Mouse (Mus musculus) hindbrain, embryonic 15.5 days (tissue): ENCODE measurements around the gene Sema6d. TPM values are rescaled to one million over a fixed set of nuclear protein-coding genes. Genes with fewer than 3 reads are reported as not detected.

ENCODE experiments used
- ATAC-seq: fragments of 200-750 bp; cut with Nextera tagmentation; 2 replicates; pipeline ENCODE4 v1.8.0; 2017; ENCODE audit warnings: low read depth, moderate number of reproducible peaks, moderate TSS enrichment; ENCODE audit not compliant: low FRiP score
- H3K27ac ChIP-seq: fragments of 300-500 bp; sonication (generic); replicated peaks from 2 replicates; pipeline ENCODE4 v1.5.1; 2015; ENCODE audit warnings: mild to moderate bottlenecking, inconsistent platforms
- H3K27me3 ChIP-seq: fragments of 300-500 bp; sonication (generic); 2 replicates; pipeline ENCODE4 v1.6.1; 2015; ENCODE audit warnings: control low read depth, inconsistent platforms
- H3K36me3 ChIP-seq: fragments of 300-500 bp; sonication (generic); 2 replicates; pipeline ENCODE4 v1.6.1; 2015; ENCODE audit warnings: control low read depth, inconsistent platforms
- H3K4me1 ChIP-seq: fragments of 300-500 bp; sonication (generic); replicated peaks from 2 replicates; pipeline ENCODE4 v1.6.1; 2015; ENCODE audit warnings: control low read depth, inconsistent platforms
- H3K4me2 ChIP-seq: fragments of 300-500 bp; sonication (generic); 2 replicates; pipeline ENCODE4 v1.6.1; 2015; ENCODE audit warnings: moderate library complexity, mild to moderate bottlenecking, inconsistent platforms
- H3K4me3 ChIP-seq: fragments of 300-500 bp; sonication (generic); 2 replicates; pipeline ENCODE4 v1.5.1; 2015; ENCODE audit warnings: mild to moderate bottlenecking, inconsistent platforms
- H3K9ac ChIP-seq: fragments of 300-500 bp; sonication (generic); 2 replicates; pipeline ENCODE4 v1.6.1; 2015; ENCODE audit warnings: inconsistent platforms
- H3K9me3 ChIP-seq: fragments of 300-500 bp; sonication (generic); 2 replicates; pipeline ENCODE4 v1.6.1; 2016; ENCODE audit warnings: control low read depth, inconsistent platforms
- WGBS: fragments of 180-500 bp; shearing (Covaris S2); methylation state at CpG from one replicate; pipeline ENCODE4 v1.1.7; 2015; 5-methylcytosine and 5-hydroxymethylcytosine counted together
- polyA plus RNA-seq: library from polyadenylated mRNA; unstranded; fragments of >200 nt; fragmentation: Nextera tagmentation; extraction: Ambion mirVana; gene quantifications from 2 replicates; pipeline ENCODE4 v1.2.1, GENCODE M21; 2015

Gene Sema6d
- polyA plus RNA-seq, 1 experiment from 2014 or later = 45.3 TPM

DNA sequence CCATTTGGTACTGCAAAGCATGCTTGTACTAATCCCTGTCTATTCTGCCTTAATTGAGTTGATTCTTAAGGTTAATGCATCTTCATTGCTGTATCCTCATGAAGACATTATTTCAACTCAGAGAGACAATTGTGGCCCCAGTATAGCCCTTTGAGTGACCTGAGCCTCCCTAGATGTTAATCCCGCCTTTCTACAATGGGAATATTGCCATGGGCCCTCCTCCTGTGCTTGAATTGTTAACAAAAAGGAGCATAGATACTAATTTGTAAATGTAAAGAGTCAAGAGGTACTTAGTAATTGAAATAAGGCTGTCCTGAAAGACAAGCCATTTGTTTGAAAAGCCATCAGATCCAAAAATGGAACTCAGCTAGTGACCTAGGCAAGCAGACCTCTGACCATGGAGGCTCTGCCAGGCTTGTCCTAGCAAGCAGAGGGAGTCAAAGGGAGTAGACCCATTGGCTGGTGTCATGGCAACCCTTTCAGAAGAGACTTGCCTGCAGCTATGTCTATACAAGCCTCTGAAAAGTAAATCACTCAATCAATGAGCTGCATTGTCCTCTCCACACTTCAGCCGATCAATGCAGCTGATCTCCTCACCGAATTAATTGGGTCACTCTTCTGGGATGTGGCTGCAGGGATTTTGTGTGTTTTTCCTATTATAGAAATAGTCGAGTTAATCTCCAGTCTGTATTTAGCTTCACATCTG, 416.2 kb downstream of the Sema6d start:
- H3K27ac ChIP-seq = no peak overlapping the region
- ATAC-seq = peak; percentile 65
- H3K4me3 ChIP-seq = no peak overlapping the region
- no peak overlapping the region for H3K9ac ChIP-seq
- H3K27me3 ChIP-seq = no peaks in the 10 kb centered on the region
- no peak overlapping the region for H3K4me2 ChIP-seq
- no peaks in the 10 kb centered on the region for H3K36me3 ChIP-seq
- WGBS = 8% methylated on average over 4 of the region's 4 CpGs
- H3K4me1 ChIP-seq = 0 out of 2 replicates have a peak, but pooled peaks cover 8% of the 10 kb centered on the region
- H3K9me3 ChIP-seq = no peaks in the 10 kb centered on the region

DNA sequence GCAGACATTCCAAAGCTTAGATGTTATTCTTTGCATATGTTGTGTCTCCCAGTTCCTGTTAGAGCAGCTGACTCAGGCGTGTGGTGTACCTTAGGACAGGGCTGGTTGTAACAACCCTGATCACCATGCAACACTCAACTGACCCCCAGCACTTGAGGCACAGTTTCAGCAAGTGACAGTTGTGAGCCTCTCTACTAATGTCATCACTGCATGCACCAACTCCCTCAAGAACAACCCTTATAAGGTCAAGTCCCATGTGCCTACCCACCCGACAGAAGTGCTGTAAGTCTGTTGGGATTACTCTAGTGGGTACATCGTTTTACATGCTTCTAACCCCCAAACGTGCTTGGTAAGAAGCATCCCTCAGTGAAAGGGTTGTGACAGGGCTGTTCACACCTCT, 418.0 kb downstream of the Sema6d start:
- Histone ChIP-seq H3K27me3 (no peaks in the 10 kb centered on the region), H3K36me3 (no peaks in the 10 kb centered on the region), H3K4me3 (no peak overlapping the region), H3K4me2 (no peak overlapping the region), H3K9ac (no peak overlapping the region), H3K9me3 (no peaks in the 10 kb centered on the region), H3K27ac (no peak overlapping the region), H3K4me1 (0 out of 2 replicates have a peak, but pooled peaks cover 8% of the 10 kb centered on the region)
- WGBS = 77% methylated on average over 4 of the region's 4 CpGs
- no peak for ATAC-seq

DNA sequence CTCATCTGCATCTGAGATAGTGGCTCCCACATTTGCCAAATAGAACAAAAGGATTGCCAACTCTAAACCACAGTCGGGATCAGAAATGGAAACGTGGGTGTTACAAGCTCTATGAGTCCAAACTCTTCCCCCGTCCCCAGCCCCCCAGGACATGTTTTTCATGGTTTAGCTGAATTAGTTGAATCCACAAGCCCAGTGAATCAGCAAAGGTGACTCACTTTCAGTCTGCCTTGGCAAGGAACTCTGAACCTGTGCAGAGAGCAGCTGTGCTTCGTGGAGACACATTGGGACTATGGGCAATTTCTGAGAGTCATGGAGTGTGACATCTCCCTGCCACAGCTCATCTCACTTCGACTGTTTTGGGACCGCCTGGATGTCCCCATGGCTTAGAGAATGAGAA, 419.7 kb downstream of the Sema6d start:
- 86% methylated on average over 6 of the region's 6 CpGs for WGBS
- ATAC-seq = no peak
- H3K4me2 ChIP-seq = no peak overlapping the region
- no peak overlapping the region for H3K4me3 ChIP-seq
- 0 out of 2 replicates have a peak, but pooled peaks cover 8% of the 10 kb centered on the region for H3K4me1 ChIP-seq
- H3K36me3 ChIP-seq = no peaks in the 10 kb centered on the region
- no peak overlapping the region for H3K9ac ChIP-seq
- no peak overlapping the region for H3K27ac ChIP-seq
- no peaks in the 10 kb centered on the region for H3K27me3 ChIP-seq
- H3K9me3 ChIP-seq = no peaks in the 10 kb centered on the region

DNA sequence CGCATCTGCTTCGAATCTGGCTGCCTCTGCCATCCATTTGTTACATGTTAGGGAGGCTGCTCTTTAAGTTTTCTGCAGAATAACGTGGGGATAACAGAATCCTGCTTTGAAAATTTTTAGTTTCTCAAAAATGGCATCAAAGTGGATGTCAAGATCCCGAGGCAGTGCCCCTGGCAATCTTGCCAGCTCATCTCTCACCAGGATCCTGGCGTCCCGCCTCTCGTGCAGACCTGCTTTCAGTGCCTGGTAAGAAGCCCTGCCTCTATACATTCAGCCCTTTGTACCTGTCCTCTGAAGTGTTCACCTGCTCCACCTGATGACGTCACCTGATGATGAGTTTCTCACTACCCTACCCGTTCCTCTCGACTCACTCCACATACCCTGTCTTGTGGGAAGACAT, 422.1 kb downstream of the Sema6d start:
- Histone ChIP-seq H3K4me2 (no peak overlapping the region), H3K9ac (no peak overlapping the region), H3K9me3 (no peaks in the 10 kb centered on the region), H3K36me3 (no peaks in the 10 kb centered on the region), H3K27ac (no peak overlapping the region), H3K4me3 (no peak overlapping the region), H3K27me3 (no peaks in the 10 kb centered on the region), H3K4me1 (no peaks in the 10 kb centered on the region)
- 89% methylated on average over 10 of the region's 10 CpGs for WGBS
- ATAC-seq = no peak

DNA sequence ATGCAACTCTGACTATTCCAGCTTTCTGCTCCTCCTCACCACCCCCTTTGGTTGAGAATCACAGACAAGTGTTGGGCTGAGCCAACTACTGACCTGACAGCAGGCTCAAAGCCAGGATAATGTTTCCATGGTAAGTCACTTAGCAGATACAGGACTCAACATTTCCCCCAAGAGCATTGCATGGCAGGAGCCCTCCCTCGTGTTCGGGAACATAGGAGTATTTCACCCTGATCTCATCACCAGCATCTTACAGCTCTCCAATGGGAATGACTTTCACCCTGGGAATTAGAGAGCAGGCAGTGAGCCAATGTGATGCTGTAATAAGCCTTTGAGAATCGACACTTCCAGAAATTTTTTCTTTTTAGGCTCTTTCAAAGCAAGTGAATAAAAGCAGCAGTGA, 432.7 kb downstream of the Sema6d start:
- H3K36me3 ChIP-seq = no peaks in the 10 kb centered on the region
- H3K4me1 ChIP-seq = no peaks in the 10 kb centered on the region
- no peaks in the 10 kb centered on the region for H3K27me3 ChIP-seq
- H3K9me3 ChIP-seq = no peaks in the 10 kb centered on the region
- ATAC-seq = no peak
- no peak overlapping the region for H3K4me3 ChIP-seq
- H3K27ac ChIP-seq = no peak overlapping the region
- 68% methylated on average over 3 of the region's 3 CpGs for WGBS
- no peak overlapping the region for H3K9ac ChIP-seq
- no peak overlapping the region for H3K4me2 ChIP-seq

DNA sequence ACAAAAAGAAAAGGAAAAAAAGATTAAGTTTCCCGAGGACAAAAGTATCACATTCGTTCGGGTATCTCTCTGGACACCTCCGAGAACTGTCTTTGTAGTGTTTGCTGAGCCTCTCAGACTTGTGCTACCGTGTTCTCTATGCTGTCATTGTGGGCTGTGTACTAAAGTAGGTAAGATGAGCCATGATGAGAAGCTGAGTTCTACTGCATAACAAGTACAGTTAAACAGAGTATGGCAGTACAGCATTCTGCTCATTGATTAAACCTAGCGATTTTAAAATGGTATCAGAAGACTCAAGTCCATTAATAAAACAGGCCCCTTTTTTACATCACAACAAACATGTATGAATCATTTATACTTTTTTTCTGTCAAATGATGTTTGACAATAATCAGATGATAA, 433.9 kb downstream of the Sema6d start:
- Histone ChIP-seq H3K36me3 (no peaks in the 10 kb centered on the region), H3K27ac (no peak overlapping the region), H3K27me3 (no peaks in the 10 kb centered on the region), H3K9ac (no peak overlapping the region), H3K4me2 (no peak overlapping the region), H3K9me3 (no peaks in the 10 kb centered on the region), H3K4me1 (no peaks in the 10 kb centered on the region), H3K4me3 (no peak overlapping the region)
- ATAC-seq = no peak
- WGBS = 92% methylated on average over 6 of the region's 6 CpGs

DNA sequence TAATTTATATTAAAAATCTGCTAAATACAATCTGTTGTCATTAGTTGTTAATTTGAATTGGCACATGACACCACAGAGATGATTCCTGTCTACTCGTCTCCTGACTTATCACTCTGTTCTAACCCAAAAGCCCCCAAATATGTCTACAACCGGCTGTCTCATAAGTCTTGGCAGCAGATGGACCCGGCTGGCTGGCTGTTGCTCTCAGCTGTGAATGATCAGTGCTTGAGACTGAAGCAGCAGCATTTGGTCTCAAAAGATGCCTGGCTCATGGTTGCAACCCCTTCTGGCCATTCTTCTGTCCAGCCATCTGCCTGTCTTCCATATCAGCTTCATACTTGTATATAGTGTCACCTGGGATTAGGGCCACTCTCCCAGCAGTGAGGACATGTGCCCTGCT, 434.4 kb downstream of the Sema6d start:
- 60% methylated on average over 3 of the region's 3 CpGs for WGBS
- Histone ChIP-seq H3K4me1 (no peaks in the 10 kb centered on the region), H3K9me3 (no peaks in the 10 kb centered on the region), H3K9ac (no peak overlapping the region), H3K4me2 (no peak overlapping the region), H3K4me3 (no peak overlapping the region), H3K36me3 (no peaks in the 10 kb centered on the region), H3K27me3 (no peaks in the 10 kb centered on the region), H3K27ac (no peak overlapping the region)
- ATAC-seq = peak; percentile 42; the same call in 1 of the 2 replicates

DNA sequence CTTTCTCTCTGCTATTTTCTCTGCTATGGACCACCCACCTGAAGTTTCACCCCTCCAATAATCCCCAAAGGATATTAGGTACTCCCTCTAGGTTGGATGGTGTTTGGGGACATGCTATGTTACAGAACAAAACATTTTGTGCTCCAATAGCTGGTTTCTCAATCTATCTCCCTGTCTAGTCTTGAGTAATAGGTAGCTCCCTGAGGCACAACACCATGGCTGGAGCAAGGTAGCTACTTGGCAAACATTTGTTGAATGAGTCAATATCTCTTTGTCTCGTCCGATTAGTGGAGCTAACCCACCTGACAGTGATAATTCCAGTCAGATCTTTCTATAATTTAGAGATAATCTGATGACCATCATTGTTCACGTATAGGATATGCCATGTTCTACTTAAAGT, 437.9 kb downstream of the Sema6d start:
- Histone ChIP-seq H3K4me2 (no peak overlapping the region), H3K36me3 (no peaks in the 10 kb centered on the region), H3K27ac (no peak overlapping the region), H3K4me3 (no peak overlapping the region), H3K27me3 (no peaks in the 10 kb centered on the region), H3K4me1 (no peaks in the 10 kb centered on the region), H3K9me3 (no peaks in the 10 kb centered on the region), H3K9ac (no peak overlapping the region)
- no peak for ATAC-seq
- WGBS = 90% methylated on average over 3 of the region's 3 CpGs

DNA sequence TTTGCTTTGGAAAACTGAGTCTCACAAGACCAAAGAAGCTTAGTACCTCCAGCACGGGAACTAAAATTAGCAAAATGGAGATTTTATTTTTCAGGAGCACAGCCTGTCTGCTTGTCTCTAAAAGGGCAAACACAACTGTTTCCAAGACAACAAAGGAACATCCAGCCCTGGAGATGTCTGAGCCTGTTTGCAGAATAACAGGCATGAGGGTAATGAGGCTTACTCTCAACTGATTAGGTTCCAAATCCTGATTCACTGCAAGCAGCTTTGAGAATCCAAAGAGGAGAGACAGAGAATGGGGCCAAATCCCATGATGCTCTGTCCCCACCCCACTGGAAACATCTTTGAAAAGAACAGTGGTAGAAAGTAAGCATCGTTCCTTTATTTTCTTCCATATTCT, 440.7 kb downstream of the Sema6d start:
- WGBS = 66% methylated on average over 2 of the region's 2 CpGs
- H3K9me3 ChIP-seq = no peaks in the 10 kb centered on the region
- ATAC-seq = no peak

DNA sequence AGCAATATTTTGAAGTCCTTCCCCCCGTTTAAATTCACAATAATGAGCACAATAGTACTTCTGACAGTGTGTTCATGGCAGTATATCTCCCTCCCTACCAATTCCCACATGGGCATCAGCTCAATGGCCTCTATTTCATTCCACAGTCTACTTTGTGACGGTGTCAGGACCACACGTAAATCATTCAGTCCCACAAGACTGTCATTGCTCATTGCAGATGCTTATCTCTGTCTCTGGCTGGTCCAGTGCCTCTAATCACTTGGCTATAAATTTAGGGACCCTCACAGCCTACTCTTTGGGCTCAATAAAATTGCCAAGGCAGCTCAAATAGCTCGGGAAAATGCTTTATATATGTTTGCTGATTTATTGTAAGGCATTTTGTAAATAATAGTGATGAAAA, 441.3 kb downstream of the Sema6d start:
- no peaks in the 10 kb centered on the region for H3K4me1 ChIP-seq
- H3K27ac ChIP-seq = no peak overlapping the region
- WGBS = 66% methylated on average over 4 of the region's 4 CpGs
- no peak overlapping the region for H3K4me2 ChIP-seq
- H3K9ac ChIP-seq = no peak overlapping the region
- no peak for ATAC-seq
- H3K4me3 ChIP-seq = no peak overlapping the region
- no peaks in the 10 kb centered on the region for H3K36me3 ChIP-seq
- no peaks in the 10 kb centered on the region for H3K9me3 ChIP-seq
- H3K27me3 ChIP-seq = no peaks in the 10 kb centered on the region

More for the DNA sequence above, 440.7 kb downstream of the Sema6d start:
- H3K27ac ChIP-seq = no peak overlapping the region
- H3K27me3 ChIP-seq = no peaks in the 10 kb centered on the region
- H3K4me3 ChIP-seq = no peak overlapping the region
- H3K4me1 ChIP-seq = no peaks in the 10 kb centered on the region
- no peak overlapping the region for H3K9ac ChIP-seq
- no peaks in the 10 kb centered on the region for H3K36me3 ChIP-seq
- no peak overlapping the region for H3K4me2 ChIP-seq

DNA sequence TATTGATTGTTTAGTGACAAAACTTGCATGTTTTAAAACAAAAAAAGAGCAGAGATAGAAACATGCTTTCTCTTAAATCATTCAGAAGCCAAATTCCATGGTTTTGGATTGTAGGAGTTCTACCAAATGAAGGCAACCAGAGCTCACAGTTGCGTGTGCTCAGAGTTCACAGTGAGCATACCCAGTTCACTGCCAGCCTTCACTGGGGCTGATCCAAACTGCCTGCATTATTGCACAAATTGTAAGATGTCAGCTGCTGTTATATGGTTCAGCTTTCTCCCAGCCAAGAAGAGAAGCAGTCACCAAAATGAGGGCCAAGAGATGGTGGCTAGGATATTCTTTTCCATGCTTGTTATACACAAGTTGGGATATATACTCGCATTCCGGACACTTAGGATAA, 443.1 kb downstream of the Sema6d start:
- Histone ChIP-seq H3K27me3 (no peaks in the 10 kb centered on the region), H3K4me3 (no peak overlapping the region), H3K9me3 (no peaks in the 10 kb centered on the region), H3K4me1 (no peaks in the 10 kb centered on the region), H3K9ac (no peak overlapping the region), H3K36me3 (no peaks in the 10 kb centered on the region), H3K4me2 (no peak overlapping the region), H3K27ac (no peak overlapping the region)
- 91% methylated on average over 3 of the region's 3 CpGs for WGBS
- no peak for ATAC-seq

DNA sequence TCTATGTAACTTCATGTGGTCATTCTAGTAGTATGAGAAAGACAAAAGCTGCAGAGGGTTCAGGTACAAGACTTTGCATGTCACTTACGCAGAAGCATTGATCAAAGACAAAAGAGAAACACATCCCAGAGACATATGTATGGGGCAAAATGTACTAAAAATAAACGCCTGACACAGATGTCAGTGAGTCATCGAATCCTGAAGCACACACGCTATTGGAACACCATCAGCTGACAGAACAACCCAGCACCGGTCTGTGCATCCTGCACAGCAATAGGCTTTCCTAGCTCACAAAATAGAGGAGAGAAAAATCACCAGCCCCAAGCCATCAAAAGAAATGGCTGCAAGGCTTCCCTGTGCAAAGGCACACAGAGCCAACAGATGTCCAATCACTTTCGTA, 443.8 kb downstream of the Sema6d start:
- no peak overlapping the region for H3K9ac ChIP-seq
- ATAC-seq = no peak
- H3K36me3 ChIP-seq = no peaks in the 10 kb centered on the region
- no peaks in the 10 kb centered on the region for H3K27me3 ChIP-seq
- no peak overlapping the region for H3K4me3 ChIP-seq
- WGBS = 89% methylated on average over 6 of the region's 6 CpGs
- no peaks in the 10 kb centered on the region for H3K4me1 ChIP-seq
- H3K4me2 ChIP-seq = no peak overlapping the region
- H3K27ac ChIP-seq = no peak overlapping the region
- H3K9me3 ChIP-seq = no peaks in the 10 kb centered on the region

DNA sequence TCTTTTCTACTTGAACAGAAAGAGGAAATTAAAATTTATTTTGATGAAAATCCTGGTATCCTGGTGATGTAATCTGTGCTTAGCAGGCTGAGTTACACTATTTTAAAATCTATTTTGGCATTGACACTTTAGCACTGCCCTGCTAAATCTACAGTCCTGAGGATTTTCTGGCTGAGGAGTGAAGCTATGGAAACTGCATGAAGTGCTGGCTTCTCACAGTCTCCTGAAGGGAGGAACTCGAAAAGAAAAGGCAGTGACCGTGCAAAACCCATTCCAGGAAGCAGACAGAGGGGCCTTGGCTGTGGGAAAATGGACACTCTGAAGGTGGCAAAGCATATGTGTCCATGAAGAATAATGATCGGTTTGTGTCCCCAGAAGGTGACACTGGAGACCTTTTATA, 460.5 kb downstream of the Sema6d start:
- Histone ChIP-seq H3K4me3 (no peak overlapping the region), H3K27me3 (no peaks in the 10 kb centered on the region), H3K4me2 (no peak overlapping the region), H3K27ac (no peak overlapping the region), H3K4me1 (0 out of 2 replicates have a peak, but pooled peaks cover 5% of the 10 kb centered on the region), H3K36me3 (no peaks in the 10 kb centered on the region), H3K9ac (no peak overlapping the region), H3K9me3 (no peaks in the 10 kb centered on the region)
- ATAC-seq = no peak
- 36% methylated on average over 3 of the region's 3 CpGs for WGBS
